Mouse (Mus musculus) megakaryocyte-erythroid progenitor cell, adult 5-6 weeks (primary cell): ENCODE measurements at regions not wholly inside any gene's neighbourhood (a gene's known extent, or its start where the extent isn't known, plus 50 kb on each side); places are given as distances from the start of the nearest gene placed in this dataset.

Experiments used
- ATAC-seq: replicated peaks from 2 replicates; pipeline ENCODE4 v1.8.0; 2016; ENCODE audit warnings: mild to moderate bottlenecking, inconsistent platforms; ENCODE audit not compliant: severe bottlenecking, poor library complexity, low FRiP score, low TSS enrichment

DNA sequence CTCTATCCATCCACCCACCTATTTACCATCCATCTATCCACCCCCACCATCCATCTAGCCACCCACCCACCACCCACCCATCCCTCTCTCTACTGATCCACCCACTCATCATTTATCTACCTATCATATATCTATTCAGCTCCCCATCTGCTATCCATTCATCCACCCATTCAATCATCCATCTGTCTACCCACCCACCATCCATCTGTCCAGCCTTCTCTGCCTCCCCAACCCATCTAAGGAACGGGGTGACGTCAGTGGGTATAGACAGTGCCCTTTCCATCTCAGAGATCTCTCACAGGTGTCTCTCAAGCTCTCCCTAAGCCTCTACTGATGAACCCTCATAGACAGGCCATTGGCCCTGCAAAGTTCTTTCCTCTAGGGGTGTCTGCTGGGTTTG, 67.5 kb upstream of the Ccnd1 start:
- no peak for ATAC-seq

DNA sequence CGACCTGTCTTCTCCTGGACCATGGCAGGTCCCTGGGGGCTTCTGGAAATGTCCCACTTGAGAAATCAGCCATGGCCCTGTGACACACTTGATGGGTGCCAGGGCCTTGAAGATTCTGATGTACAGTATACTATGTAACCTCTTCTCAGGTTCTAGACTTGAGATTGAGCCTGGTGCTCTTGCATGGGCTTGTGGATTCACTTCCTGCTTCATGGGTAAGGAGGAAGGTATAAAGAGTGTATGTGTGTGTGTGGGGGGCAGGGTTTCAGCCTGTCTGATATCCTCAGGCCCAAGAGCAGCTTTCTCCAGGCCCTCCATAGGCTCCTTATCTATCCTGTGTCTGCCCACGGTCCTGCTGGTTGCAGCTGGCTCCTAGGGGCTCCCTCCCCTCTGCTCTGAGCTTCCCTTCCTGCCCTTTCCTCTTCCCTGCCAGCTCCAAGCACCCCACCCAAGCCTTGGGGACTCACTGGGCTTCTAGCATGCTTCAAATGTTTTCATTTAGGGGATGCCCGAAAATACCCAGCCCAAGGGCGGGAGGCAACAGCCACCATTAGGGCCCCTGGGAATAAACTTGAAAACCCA, 61.9 kb upstream of the Ccnd1 start:
- ATAC-seq: no peak

DNA sequence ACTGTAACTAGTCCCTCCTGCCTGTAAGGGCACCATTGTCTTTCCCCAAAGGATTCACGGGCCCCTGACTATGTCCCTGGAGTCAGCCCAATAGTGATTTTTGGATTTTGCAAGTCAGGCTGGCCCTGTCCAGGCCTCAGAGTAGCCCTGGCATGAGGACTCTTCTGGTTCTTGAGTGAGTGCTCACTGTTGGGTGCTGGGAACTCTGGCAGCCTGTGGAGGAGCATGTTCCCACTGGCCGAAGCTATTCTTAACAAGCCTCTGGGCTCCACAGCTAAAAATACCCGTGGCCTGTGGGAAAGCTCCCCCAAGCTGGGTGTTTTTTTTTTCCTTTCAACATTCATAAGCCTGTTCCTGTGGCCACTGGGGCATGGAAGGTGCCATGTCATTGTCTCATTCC, 60.0 kb upstream of the Ccnd1 start:
- no peak for ATAC-seq

DNA sequence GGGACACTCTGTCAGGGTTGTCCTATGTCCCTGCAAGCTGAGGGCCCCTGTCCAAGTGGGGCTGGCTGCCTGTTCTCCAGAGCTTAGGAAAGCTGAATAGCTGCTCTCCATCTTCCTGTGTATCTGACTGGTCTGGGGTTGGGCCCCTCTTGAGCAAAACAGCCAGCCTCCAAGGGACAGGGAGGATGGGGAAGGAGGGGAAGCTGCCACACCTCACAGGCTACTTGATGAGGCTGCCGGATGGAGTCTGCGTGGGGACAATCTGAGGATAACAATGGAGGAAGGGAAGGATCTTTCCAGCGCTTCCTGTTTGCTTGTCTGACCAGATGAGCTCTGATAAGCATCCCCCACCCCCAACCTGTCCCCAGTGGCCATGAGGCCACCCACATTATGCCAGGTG, 57.1 kb upstream of the Ccnd1 start:
- ATAC-seq: no peak

DNA sequence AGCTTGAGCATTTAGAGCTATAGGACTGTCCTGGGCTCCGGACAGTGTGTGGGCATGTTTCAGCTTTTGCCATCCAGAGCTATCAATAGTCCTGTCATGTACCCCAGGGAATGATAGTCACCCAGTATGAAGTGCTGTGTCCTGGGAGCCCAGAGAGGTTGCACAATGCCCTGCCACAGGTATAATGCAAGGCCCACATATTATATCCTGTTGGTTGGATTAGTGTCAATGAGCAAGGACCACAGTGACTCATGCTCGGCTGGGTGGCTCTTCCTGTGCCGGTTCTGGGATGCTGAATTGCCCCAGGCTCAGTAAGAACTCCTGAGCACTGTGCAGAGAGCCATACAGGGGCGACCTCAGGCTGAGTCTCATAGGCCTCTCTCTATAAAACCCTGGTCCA, 54.5 kb upstream of the Ccnd1 start:
- no peak for ATAC-seq

DNA sequence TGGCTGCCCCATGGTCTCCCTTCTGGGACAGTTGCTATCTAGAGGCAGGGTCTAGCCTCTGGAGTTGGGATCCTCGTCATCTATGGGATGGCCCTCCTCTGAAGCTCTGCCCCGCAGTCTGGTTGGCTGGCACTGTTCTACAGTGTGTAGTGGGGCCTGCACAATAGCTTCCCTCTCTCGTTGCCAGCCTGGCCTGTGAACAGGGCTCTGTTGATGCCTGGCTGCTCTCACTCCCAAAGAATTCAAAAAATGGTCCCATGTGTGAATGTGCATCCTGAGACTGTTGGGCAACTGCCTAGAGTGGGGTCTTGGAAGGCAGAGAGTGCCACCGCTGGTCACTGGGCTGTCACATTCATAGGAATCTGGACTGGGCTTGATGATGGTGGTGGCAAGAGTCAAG, 53.8 kb upstream of the Ccnd1 start:
- no peak for ATAC-seq

DNA sequence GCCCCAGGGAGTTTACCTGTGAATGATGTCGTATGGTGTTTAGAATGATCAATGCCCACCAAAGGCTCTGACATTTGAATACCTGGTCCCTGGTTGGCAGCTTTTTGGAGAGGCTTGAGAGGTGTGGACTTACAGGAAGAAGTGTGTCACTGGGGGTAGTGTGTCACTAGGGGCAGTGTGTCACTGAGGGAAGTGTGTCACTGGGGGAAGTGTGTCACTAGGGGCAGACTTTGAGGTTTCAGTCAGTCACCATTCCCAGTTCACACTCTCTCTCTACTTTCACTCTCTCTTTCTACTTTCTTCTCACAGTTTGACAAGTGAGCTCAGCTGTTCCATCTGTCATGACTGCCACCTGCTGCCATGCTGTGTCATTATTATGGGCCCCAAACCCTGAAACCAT, 52.0 kb upstream of the Ccnd1 start:
- no peak for ATAC-seq
